Mouse (Mus musculus) myocyte (in vitro differentiated cells): ENCODE data around the gene Zic2. TPM values are rescaled to one million over a fixed set of nuclear protein-coding genes. Genes with fewer than 3 reads are reported as not detected.

Experiments used
- H3K27me3 ChIP-seq: one replicate; pipeline ENCODE4 v1.6.1; 2011; ENCODE audit not compliant: control insufficient read depth, insufficient read depth, insufficient read length
- H3K36me3 ChIP-seq: one replicate; pipeline ENCODE4 v1.6.1; 2011; ENCODE audit not compliant: control insufficient read depth, insufficient read depth
- H3K4me2 ChIP-seq: one replicate; pipeline ENCODE4 v1.6.1; 2011; ENCODE audit warnings: low read depth, control low read depth
- H3K4me3 ChIP-seq: one replicate; pipeline ENCODE4 v1.5.1; 2011; ENCODE audit warnings: mild to moderate bottlenecking, control low read depth, moderate library complexity
- H3K79me2 ChIP-seq: one replicate; pipeline ENCODE4 v1.6.1; 2011; ENCODE audit not compliant: control insufficient read depth, insufficient read depth
- H3ac ChIP-seq: one replicate; pipeline ENCODE4 v1.6.1; 2011; ENCODE audit not compliant: control insufficient read depth, insufficient read length
- CEBPB ChIP-seq: IDR thresholded peaks from 2 replicates; pipeline ENCODE4 v1.6.1; 2011; ENCODE audit warnings: mild to moderate bottlenecking, moderate library complexity; ENCODE audit not compliant: poor library complexity, insufficient read depth, severe bottlenecking
- E2F4 ChIP-seq: IDR thresholded peaks from one replicate; pipeline ENCODE4 v1.6.1; 2011; ENCODE audit warnings: mild to moderate bottlenecking, control low read depth, moderate library complexity; ENCODE audit not compliant: insufficient read depth
- MAX ChIP-seq: IDR thresholded peaks from one replicate; pipeline ENCODE4 v1.6.1; 2011; ENCODE audit warnings: low read depth, mild to moderate bottlenecking, control low read depth
- MYOD1 ChIP-seq, 3 experiments: IDR thresholded peaks; one replicate each; pipeline ENCODE4 v1.6.1; 2011; ENCODE audit warnings: control low read depth in 2 of 3, low read depth in 2 of 3, mild to moderate bottlenecking in 2 of 3, moderate library complexity in 1 of 3; ENCODE audit not compliant: insufficient read length in 2 of 3, control insufficient read depth in 1 of 3
- MYOG ChIP-seq, 3 experiments: IDR thresholded peaks; one replicate each; pipeline ENCODE4 v1.6.1; 2011; ENCODE audit warnings: control low read depth in 2 of 3, low read depth in 2 of 3, mild to moderate bottlenecking in 2 of 3; ENCODE audit not compliant: insufficient read length in 2 of 3, control insufficient read depth in 1 of 3, insufficient read depth in 1 of 3
- POLR2A ChIP-seq: IDR thresholded peaks from one replicate; pipeline ENCODE4 v1.6.1; 2011; ENCODE audit warnings: low read depth, mild to moderate bottlenecking, control low read depth, moderate library complexity; ENCODE audit not compliant: insufficient read length
- POLR2AphosphoS2 ChIP-seq: IDR thresholded peaks from one replicate; pipeline ENCODE4 v1.6.1; 2011; ENCODE audit warnings: low read depth, control low read depth; ENCODE audit not compliant: insufficient read length
- REST ChIP-seq: IDR thresholded peaks from one replicate; pipeline ENCODE4 v1.6.1; 2011; ENCODE audit warnings: mild to moderate bottlenecking, control low read depth, moderate library complexity; ENCODE audit not compliant: insufficient read depth, insufficient read length
- SRF ChIP-seq: IDR thresholded peaks from one replicate; pipeline ENCODE4 v1.6.1; 2011; ENCODE audit warnings: low read depth; ENCODE audit not compliant: control insufficient read depth, insufficient read length
- TCF12 ChIP-seq: IDR thresholded peaks from one replicate; pipeline ENCODE4 v1.6.1; 2011; ENCODE audit warnings: mild to moderate bottlenecking, control low read depth; ENCODE audit not compliant: poor library complexity, insufficient read depth, severe bottlenecking
- TCF3 ChIP-seq: IDR thresholded peaks from one replicate; pipeline ENCODE4 v1.6.1; 2011; ENCODE audit warnings: low read depth, control low read depth; ENCODE audit not compliant: insufficient read length
- USF1 ChIP-seq: IDR thresholded peaks from one replicate; pipeline ENCODE4 v1.6.1; 2011; ENCODE audit warnings: low read depth, mild to moderate bottlenecking, control low read depth, moderate library complexity
- polyA plus RNA-seq: library from polyadenylated mRNA; unstranded; fragments of >200 nt; fragmentation: generic; extraction: Trizol; gene quantifications from one replicate; pipeline ENCODE4 v1.2.1, GENCODE M21; 2012; ENCODE audit warnings: missing spikeins

Zic2 gene
- polyA plus RNA-seq, 1 experiment: 0.88 TPM

- Histone ChIP-seq H3K36me3 (no peaks in the 10 kb centered on the region), H3K4me3 (no peak overlapping the region), H3K27me3 (peaks cover 34% of the 10 kb centered on the region), H3K79me2 (no peaks in the 10 kb centered on the region), H3ac (no peak overlapping the region), H3K4me2 (no peak overlapping the region)
- TF ChIP-seq USF1: no peak
Observed at GRCm38 (mm10) chr14:122471449-122472085, 3.7 kb upstream of the Zic2 start.

GRCm38 (mm10) chr14:122472161-122472560, 3.1 kb upstream of the Zic2 start:
- no peak for TF ChIP-seq CEBPB
- no peak for TF ChIP-seq MAX
- TF ChIP-seq USF1: no peak
- no peak for TF ChIP-seq MYOD1 (IDR thresholded peaks at IDR 0.05; ENCODE audit: control insufficient read depth in 1 of 3, insufficient read length in 2 of 3, low read depth in 2 of 3)
- no peak for TF ChIP-seq POLR2AphosphoS2
- TF ChIP-seq E2F4: no peak
- no peak for TF ChIP-seq SRF
- TF ChIP-seq POLR2A: no peak
- no peak for TF ChIP-seq TCF12
- TF ChIP-seq MYOG (IDR thresholded peaks at IDR 0.05; ENCODE audit: control insufficient read depth in 1 of 3, insufficient read depth in 1 of 3, insufficient read length in 2 of 3, low read depth in 2 of 3): no peak
- TF ChIP-seq REST: no peak
- no peak for TF ChIP-seq TCF3
- H3K27me3 ChIP-seq: peaks cover 37% of the 10 kb centered on the region
- peaks cover 6% of the 10 kb centered on the region for H3K79me2 ChIP-seq
- no peak overlapping the region for H3K4me3 ChIP-seq
- no peaks in the 10 kb centered on the region for H3K36me3 ChIP-seq
- no peak overlapping the region for H3K4me2 ChIP-seq
- no peak overlapping the region for H3ac ChIP-seq

- H3ac ChIP-seq: no peak overlapping the region
- H3K36me3 ChIP-seq: no peaks in the 10 kb centered on the region
- H3K4me3 ChIP-seq: no peak overlapping the region
- H3K27me3 ChIP-seq: peaks cover 37% of the 10 kb centered on the region
- no peak overlapping the region for H3K4me2 ChIP-seq
- TF ChIP-seq MYOG (IDR thresholded peaks at IDR 0.05; ENCODE audit: control insufficient read depth in 1 of 3, insufficient read depth in 1 of 3, insufficient read length in 2 of 3, low read depth in 2 of 3): no peak
- no peak for TF ChIP-seq REST
- TF ChIP-seq SRF: no peak
- no peak for TF ChIP-seq USF1
- H3K79me2 ChIP-seq: peaks cover 7% of the 10 kb centered on the region
Observed at GRCm38 (mm10) chr14:122472647-122473046, 2.6 kb upstream of the Zic2 start.

GRCm38 (mm10) chr14:122473211-122473751, 2.0 kb upstream of the Zic2 start:
- H3K27me3 ChIP-seq: peaks cover 36% of the 10 kb centered on the region
- H3ac ChIP-seq: no peak overlapping the region
- no peak for TF ChIP-seq E2F4
- no peak for TF ChIP-seq REST
- no peak for TF ChIP-seq MAX
- no peak for TF ChIP-seq SRF
- TF ChIP-seq MYOD1 (IDR thresholded peaks at IDR 0.05; ENCODE audit: control insufficient read depth in 1 of 3, insufficient read length in 2 of 3, low read depth in 2 of 3): no peak
- TF ChIP-seq TCF3: no peak
- no peaks in the 10 kb centered on the region for H3K36me3 ChIP-seq
- no peak overlapping the region for H3K4me2 ChIP-seq
- H3K4me3 ChIP-seq: peak overlapping the region; percentile 26
- H3K79me2 ChIP-seq: peaks cover 7% of the 10 kb centered on the region

GRCm38 (mm10) chr14:122474041-122474890, 969 bp upstream of the Zic2 start:
- Histone ChIP-seq H3K4me3 (peak overlapping the region; percentile 26), H3K36me3 (no peaks in the 10 kb centered on the region), H3K27me3 (peaks cover 35% of the 10 kb centered on the region), H3K79me2 (peaks cover 7% of the 10 kb centered on the region), H3ac (peak overlapping the region; percentile 68), H3K4me2 (peak overlapping the region; percentile 73)
- peak in 1 of 3 experiments; percentile 16 for TF ChIP-seq MYOG (IDR thresholded peaks at IDR 0.05; ENCODE audit: control insufficient read depth in 1 of 3, insufficient read depth in 1 of 3, insufficient read length in 2 of 3, low read depth in 2 of 3)
- peak; percentile 59 for TF ChIP-seq POLR2A
- no peak for TF ChIP-seq CEBPB
- no peak for TF ChIP-seq TCF12
- TF ChIP-seq POLR2AphosphoS2: peak; percentile 40
- TF ChIP-seq MYOD1 (IDR thresholded peaks at IDR 0.05; ENCODE audit: control insufficient read depth in 1 of 3, insufficient read length in 2 of 3, low read depth in 2 of 3): peak in 1 of 3 experiments; percentile 5
